Mouse (Mus musculus): Measurements from ENCODE around the gene Rpl39. TPM values are rescaled to one million over a fixed set of nuclear protein-coding genes. Genes with fewer than 3 reads are reported as not detected.
A peak's percentile ranks its signal among the peaks of the same experiment; 100 is the strongest.
"Not testable (repeated sequence)": the region's sequence is repeated elsewhere in the genome, so short reads cannot be mapped to it uniquely, and the experiment has no call there.

Gene Rpl39
- polyA plus RNA-seq, 1 experiment from 2014 or later, result 409 TPM

DNA sequence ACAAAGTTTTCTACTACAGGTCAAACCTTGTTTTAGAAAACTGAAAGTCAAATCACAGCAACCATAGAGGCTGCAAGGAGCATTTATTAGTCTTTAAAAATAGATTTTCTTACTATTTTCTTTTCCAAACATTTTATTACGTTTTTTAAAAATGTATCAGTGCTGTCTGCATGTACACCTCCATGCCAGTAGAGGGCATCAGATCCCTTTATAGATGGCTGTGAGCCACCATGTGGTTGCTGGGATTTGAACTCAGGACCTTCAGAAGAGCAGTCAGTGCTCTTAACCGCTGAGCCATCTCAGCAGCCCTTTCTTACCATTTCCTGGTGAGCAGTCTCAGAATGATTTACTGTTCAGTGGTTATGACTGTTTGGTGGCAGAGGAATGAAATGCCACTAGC lies 18.6 kb upstream of the Rpl39 start:
- Histone ChIP-seq H3K36me3 (ENCODE audit: insufficient read depth, low read length) (peaks cover 6% of the 10 kb centered on the region; the same call in 1 of the 2 replicates), H3K4me3 (ENCODE audit: low read length) (no peak overlapping the region), H3K4me1 (ENCODE audit: insufficient read depth, low read length) (0 out of 2 replicates have a peak, but pooled peaks cover 2% of the 10 kb centered on the region), H3K27ac (ENCODE audit: low read length) (no peak overlapping the region), H3K4me2 (replicated peaks; ENCODE audit: low read depth, low read length) (no peak overlapping the region), H3K9ac (replicated peaks; ENCODE audit: low read length) (no peak overlapping the region), H3K9me3 (ENCODE audit: low read length) (no peaks in the 10 kb centered on the region), H3K27me3 (ENCODE audit: insufficient read depth, low read length) (no peaks in the 10 kb centered on the region)
- no peak for ATAC-seq (ENCODE audit: low FRiP score, low TSS enrichment)
- 79% methylated on average over 2 of the region's 2 CpGs for WGBS

DNA sequence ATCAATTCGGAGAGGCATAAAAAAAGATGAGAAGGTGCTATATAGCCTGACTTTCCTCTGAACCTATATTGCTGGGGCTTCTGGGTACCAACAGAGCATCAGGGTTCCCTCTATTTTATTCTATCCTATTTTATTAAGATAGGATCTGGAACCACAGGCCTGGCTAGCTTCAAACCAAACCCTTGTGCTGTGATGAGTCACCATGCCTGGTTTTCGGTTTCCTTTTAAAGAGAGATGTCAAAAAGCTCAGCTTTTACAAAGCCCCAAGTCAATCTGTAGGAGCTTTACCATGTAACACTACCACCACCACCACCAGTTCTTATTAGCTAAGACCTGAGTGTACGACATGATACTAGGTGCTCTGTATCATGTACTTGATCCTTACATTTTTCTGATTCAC lies 13.5 kb upstream of the Rpl39 start:
- Histone ChIP-seq H3K36me3 (ENCODE audit: insufficient read depth, low read length) (peaks cover 16% of the 10 kb centered on the region; the same call in 1 of the 2 replicates), H3K27ac (ENCODE audit: low read length) (no peak overlapping the region), H3K4me3 (ENCODE audit: low read length) (no peak overlapping the region), H3K4me1 (ENCODE audit: insufficient read depth, low read length) (no peaks in the 10 kb centered on the region), H3K9ac (replicated peaks; ENCODE audit: low read length) (no peak overlapping the region), H3K27me3 (ENCODE audit: insufficient read depth, low read length) (no peaks in the 10 kb centered on the region), H3K9me3 (ENCODE audit: low read length) (no peaks in the 10 kb centered on the region), H3K4me2 (replicated peaks; ENCODE audit: low read depth, low read length) (no peak overlapping the region)
- ATAC-seq (ENCODE audit: low FRiP score, low TSS enrichment), result no peak
- 94% methylated on average over 3 of the region's 3 CpGs for WGBS

DNA sequence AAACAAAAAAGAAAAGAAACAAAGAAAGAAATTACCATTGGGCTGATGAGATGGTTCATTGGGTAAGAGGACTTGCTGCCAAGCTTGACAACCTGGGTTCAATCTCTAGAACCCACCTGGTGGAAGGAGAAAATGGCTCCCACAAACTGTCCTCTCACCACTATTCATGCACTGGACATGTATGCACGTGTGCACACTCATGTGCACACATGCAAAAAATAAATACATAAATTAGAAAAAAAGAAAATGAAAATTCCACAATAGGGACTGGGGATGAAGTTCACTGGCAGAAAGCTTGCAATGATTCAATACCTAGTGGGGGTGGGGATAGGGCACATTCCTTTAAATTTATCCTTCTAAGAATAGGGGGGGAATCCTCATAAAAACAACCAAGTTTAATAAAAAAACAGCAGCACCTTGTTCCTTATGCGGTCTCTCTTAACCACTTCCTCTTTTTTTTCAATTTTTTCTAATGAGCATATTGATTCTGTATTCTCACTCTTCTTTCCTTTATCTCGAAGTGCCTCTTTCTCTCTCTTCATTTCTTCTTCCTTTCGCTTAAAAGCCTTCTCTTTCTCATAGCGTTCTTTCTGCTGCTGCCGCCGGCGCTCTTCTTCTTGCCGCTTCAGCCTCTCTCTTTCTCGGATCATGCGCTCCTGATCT lies 10.0 kb upstream of the Rpl39 start:
- H3K4me2 ChIP-seq (replicated peaks; ENCODE audit: low read depth, low read length), result no peak overlapping the region
- 90% methylated on average over 11 of the region's 11 CpGs for WGBS
- no peak overlapping the region for H3K4me3 ChIP-seq (ENCODE audit: low read length)
- no peaks in the 10 kb centered on the region for H3K27me3 ChIP-seq (ENCODE audit: insufficient read depth, low read length)
- H3K9me3 ChIP-seq (ENCODE audit: low read length), result no peaks in the 10 kb centered on the region
- peaks cover 22% of the 10 kb centered on the region; the same call in 1 of the 2 replicates for H3K36me3 ChIP-seq (ENCODE audit: insufficient read depth, low read length)
- H3K9ac ChIP-seq (replicated peaks; ENCODE audit: low read length), result no peak overlapping the region
- no peaks in the 10 kb centered on the region for H3K4me1 ChIP-seq (ENCODE audit: insufficient read depth, low read length)
- no peak for ATAC-seq (ENCODE audit: low FRiP score, low TSS enrichment)
- no peak overlapping the region for H3K27ac ChIP-seq (ENCODE audit: low read length)

DNA sequence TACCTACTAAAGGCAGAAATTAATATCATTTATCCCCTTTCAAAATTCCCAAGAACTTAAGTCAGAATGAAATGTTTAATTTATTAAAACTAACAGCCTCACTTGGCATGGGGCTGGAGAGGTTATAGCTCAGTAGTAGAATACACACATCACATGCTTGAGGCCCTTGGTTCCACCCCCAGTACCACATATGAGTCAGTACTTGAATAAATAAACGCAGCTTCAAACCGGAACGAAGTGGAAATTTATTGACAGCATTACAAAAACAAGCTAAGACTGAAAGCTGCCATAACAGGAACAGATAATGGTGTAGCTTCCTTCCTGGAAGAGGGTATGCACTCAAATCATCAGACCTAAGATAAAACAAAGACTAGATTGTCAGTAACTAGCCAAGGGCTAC lies 6.3 kb upstream of the Rpl39 start:
- H3K4me1 ChIP-seq (ENCODE audit: insufficient read depth, low read length), result no peaks in the 10 kb centered on the region
- no peak for ATAC-seq (ENCODE audit: low FRiP score, low TSS enrichment)

DNA sequence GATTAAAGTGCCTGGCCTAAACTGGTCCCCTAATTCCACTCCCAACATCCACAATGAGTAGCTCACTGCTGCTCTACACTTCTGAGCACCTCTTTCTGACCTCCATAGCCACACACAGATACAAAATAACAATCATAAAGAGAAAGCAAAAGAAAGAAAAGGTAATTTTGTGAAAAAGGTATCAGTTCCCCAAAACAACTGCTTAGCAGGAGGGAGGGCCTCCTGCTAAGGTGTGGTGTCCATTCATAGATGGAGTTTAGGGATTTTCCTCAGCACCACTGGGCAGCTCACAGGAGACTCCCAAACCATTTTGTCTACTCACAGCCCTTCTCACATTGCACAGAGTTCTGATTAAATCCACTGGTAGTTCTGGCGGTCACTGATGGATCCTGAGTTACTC lies 3.6 kb upstream of the Rpl39 start:
- Histone ChIP-seq H3K36me3 (ENCODE audit: insufficient read depth, low read length) (0 out of 2 replicates have a peak, but pooled peaks cover 6% of the 10 kb centered on the region), H3K27me3 (ENCODE audit: insufficient read depth, low read length) (no peaks in the 10 kb centered on the region), H3K4me1 (ENCODE audit: insufficient read depth, low read length) (no peaks in the 10 kb centered on the region), H3K9me3 (ENCODE audit: low read length) (no peaks in the 10 kb centered on the region), H3K4me3 (ENCODE audit: low read length) (no peak overlapping the region), H3K4me2 (replicated peaks; ENCODE audit: low read depth, low read length) (no peak overlapping the region), H3K9ac (replicated peaks; ENCODE audit: low read length) (no peak overlapping the region), H3K27ac (ENCODE audit: low read length) (no peak overlapping the region)
- no peak for ATAC-seq (ENCODE audit: low FRiP score, low TSS enrichment)
- WGBS, result 81% methylated on average over 1 of the region's 1 CpGs

More for the DNA sequence above, 6.3 kb upstream of the Rpl39 start:
- WGBS, result 84% methylated on average over 3 of the region's 3 CpGs
- H3K36me3 ChIP-seq (ENCODE audit: insufficient read depth, low read length), result 0 out of 2 replicates have a peak, but pooled peaks cover 12% of the 10 kb centered on the region
- no peak overlapping the region for H3K9ac ChIP-seq (replicated peaks; ENCODE audit: low read length)
- no peak overlapping the region for H3K4me2 ChIP-seq (replicated peaks; ENCODE audit: low read depth, low read length)
- H3K9me3 ChIP-seq (ENCODE audit: low read length), result no peaks in the 10 kb centered on the region
- H3K4me3 ChIP-seq (ENCODE audit: low read length), result no peak overlapping the region
- no peak overlapping the region for H3K27ac ChIP-seq (ENCODE audit: low read length)
- no peaks in the 10 kb centered on the region for H3K27me3 ChIP-seq (ENCODE audit: insufficient read depth, low read length)

DNA sequence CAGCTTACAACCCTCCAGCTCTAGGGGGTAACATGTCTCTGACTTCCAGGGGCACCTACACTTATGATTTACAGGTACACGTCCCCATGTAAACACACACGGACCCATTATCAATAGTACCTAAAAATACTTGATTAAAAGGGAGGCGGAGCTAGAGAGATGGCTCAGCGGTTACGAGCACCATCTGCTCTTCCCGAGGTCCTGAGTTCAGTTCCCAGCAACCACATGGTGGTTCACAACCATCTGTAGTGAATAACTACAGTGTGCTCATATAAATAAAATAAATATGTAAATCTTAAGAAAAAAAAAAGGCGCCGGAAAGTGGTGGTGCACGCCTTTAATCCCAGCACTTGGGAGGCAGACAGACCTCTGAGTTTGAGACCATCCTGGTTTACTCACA lies 463 bp upstream of the Rpl39 start:
- Histone ChIP-seq H3K4me2 (replicated peaks; ENCODE audit: low read depth, low read length) (peak overlapping the region; percentile 47), H3K4me1 (ENCODE audit: insufficient read depth, low read length) (no peaks in the 10 kb centered on the region), H3K9me3 (ENCODE audit: low read length) (no peaks in the 10 kb centered on the region), H3K27me3 (ENCODE audit: insufficient read depth, low read length) (no peaks in the 10 kb centered on the region), H3K27ac (ENCODE audit: low read length) (peak overlapping the region; percentile 94), H3K36me3 (ENCODE audit: insufficient read depth, low read length) (peaks cover 11% of the 10 kb centered on the region; the same call in 1 of the 2 replicates), H3K4me3 (ENCODE audit: low read length) (peak overlapping the region; percentile 66), H3K9ac (replicated peaks; ENCODE audit: low read length) (peak overlapping the region; percentile 68)
- 25% methylated on average over 9 of the region's 9 CpGs for WGBS
- ATAC-seq (ENCODE audit: low FRiP score, low TSS enrichment), result peak; percentile 46; the same call in 1 of the 2 replicates

DNA sequence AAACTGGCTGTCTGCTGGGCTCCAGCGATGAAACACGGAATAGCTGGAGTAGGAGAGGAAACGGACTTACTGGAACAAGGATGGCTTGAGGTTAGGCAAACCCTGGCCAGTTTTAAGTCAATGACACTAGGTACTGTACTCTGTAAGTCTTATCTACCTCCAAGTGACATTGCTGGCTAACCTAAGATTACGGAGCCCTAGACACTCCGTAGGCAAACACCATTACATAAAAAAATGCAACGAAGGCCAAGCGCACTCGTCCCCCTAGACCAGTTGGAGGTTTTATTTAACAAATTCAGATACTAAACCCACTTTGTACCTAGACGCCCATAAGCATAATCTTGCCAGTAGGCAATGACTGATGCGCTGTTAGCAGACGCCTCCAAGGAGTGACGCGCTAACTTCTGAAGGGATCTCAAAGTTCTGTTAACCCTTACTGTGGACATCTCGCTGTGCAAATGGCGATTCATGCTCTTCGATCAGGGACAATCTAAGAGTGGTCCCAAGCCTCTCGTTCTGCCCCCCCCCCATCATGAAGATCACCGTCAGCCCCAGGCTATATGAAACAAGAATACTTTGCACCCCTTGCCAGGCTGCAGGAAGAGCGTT lies 780 bp downstream of the Rpl39 start:
- ATAC-seq (ENCODE audit: low FRiP score, low TSS enrichment), result peak; percentile 8; the same call in 1 of the 2 replicates
- peak overlapping the region; percentile 94 for H3K27ac ChIP-seq (ENCODE audit: low read length)
- H3K4me1 ChIP-seq (ENCODE audit: insufficient read depth, low read length), result no peaks in the 10 kb centered on the region
- WGBS, result 28% methylated on average over 19 of the region's 19 CpGs
- peaks cover 11% of the 10 kb centered on the region; the same call in 1 of the 2 replicates for H3K36me3 ChIP-seq (ENCODE audit: insufficient read depth, low read length)
- H3K4me3 ChIP-seq (ENCODE audit: low read length), result peak overlapping the region; percentile 66
- peak overlapping the region; percentile 83 for H3K9ac ChIP-seq (replicated peaks; ENCODE audit: low read length)
- H3K4me2 ChIP-seq (replicated peaks; ENCODE audit: low read depth, low read length), result peak overlapping the region; percentile 68
- H3K27me3 ChIP-seq (ENCODE audit: insufficient read depth, low read length), result no peaks in the 10 kb centered on the region
- H3K9me3 ChIP-seq (ENCODE audit: low read length), result no peaks in the 10 kb centered on the region

DNA sequence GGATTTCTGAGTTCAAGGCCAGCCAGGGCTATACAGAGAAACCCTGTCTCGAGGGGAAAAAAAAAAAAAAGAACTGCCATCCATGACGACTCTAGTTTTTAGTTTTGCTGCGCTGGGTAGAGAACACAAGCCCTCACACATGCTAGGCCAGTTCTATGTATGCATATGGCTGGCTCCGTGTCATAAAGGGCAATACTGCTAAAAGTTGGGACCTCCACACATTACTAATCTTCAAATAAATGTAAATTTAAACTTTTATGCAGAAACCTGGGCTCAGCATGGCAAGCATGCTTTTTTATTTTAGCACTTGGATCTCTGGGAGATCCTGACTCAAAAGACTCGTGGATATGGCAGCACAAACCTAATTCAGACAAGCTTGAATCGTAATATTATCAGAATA lies 4.0 kb downstream of the Rpl39 start:
- no peak for ATAC-seq (ENCODE audit: low FRiP score, low TSS enrichment)
- Histone ChIP-seq H3K9ac (replicated peaks; ENCODE audit: low read length) (no peak overlapping the region), H3K27ac (ENCODE audit: low read length) (no peak overlapping the region), H3K4me2 (replicated peaks; ENCODE audit: low read depth, low read length) (no peak overlapping the region), H3K27me3 (ENCODE audit: insufficient read depth, low read length) (no peaks in the 10 kb centered on the region), H3K36me3 (ENCODE audit: insufficient read depth, low read length) (peaks cover 11% of the 10 kb centered on the region; the same call in 1 of the 2 replicates), H3K4me3 (ENCODE audit: low read length) (no peak overlapping the region), H3K9me3 (ENCODE audit: low read length) (no peaks in the 10 kb centered on the region), H3K4me1 (ENCODE audit: insufficient read depth, low read length) (no peaks in the 10 kb centered on the region)
- 64% methylated on average over 6 of the region's 6 CpGs for WGBS

DNA sequence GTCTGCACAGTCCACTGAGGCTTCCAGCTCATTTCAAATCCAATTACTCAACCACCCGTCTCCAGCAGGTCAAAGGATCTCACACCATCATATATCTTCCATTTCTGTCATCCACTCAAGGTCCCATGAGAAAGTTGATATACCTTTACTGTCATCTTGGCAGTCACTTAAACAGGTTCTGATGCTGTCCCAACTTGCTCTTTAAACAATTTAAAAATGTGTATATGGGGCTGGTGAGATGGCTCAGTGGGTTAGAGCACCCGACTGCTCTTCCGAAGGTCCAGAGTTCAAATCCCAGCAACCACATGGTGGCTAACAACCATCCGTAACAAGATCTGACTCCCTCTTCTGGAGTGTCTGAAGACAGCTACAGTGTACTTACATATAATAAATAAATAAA lies 4.9 kb downstream of the Rpl39 start:
- not testable (repeated sequence) for H3K9me3 ChIP-seq (ENCODE audit: low read length); H3K4me3 ChIP-seq (ENCODE audit: low read length); H3K4me2 ChIP-seq (replicated peaks; ENCODE audit: low read depth, low read length); H3K4me1 ChIP-seq (ENCODE audit: insufficient read depth, low read length); H3K9ac ChIP-seq (replicated peaks; ENCODE audit: low read length); H3K27ac ChIP-seq (ENCODE audit: low read length); ATAC-seq (ENCODE audit: low FRiP score, low TSS enrichment); H3K27me3 ChIP-seq (ENCODE audit: insufficient read depth, low read length)
- 68% methylated on average over 3 of the region's 4 CpGs for WGBS
- peaks cover 11% of the 10 kb centered on the region; the same call in 1 of the 2 replicates for H3K36me3 ChIP-seq (ENCODE audit: insufficient read depth, low read length)

DNA sequence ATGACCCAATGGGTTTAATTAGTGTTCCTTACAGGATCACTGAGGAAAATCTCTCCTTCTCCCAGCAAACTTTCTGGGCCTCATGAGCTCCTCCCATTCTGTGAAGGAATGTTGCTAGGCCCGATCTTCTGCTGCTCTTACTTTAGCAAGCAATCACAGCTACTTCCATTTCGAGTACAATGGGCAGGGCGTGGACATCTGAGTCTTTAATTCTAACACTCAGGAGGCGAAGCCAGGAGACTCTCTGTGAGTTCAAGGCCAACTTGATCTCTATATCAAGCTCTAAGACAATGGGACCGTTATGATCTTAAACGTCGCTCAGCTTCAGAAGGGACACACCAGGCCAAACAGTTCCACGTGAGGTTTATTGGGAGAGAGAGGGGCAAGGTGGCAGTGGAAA lies 8.6 kb downstream of the Rpl39 start:
- Histone ChIP-seq H3K4me3 (ENCODE audit: low read length) (no peak overlapping the region), H3K9me3 (ENCODE audit: low read length) (no peaks in the 10 kb centered on the region), H3K36me3 (ENCODE audit: insufficient read depth, low read length) (peaks cover 2% of the 10 kb centered on the region; the same call in 1 of the 2 replicates), H3K4me1 (ENCODE audit: insufficient read depth, low read length) (no peaks in the 10 kb centered on the region), H3K9ac (replicated peaks; ENCODE audit: low read length) (no peak overlapping the region), H3K4me2 (replicated peaks; ENCODE audit: low read depth, low read length) (no peak overlapping the region), H3K27me3 (ENCODE audit: insufficient read depth, low read length) (no peaks in the 10 kb centered on the region), H3K27ac (ENCODE audit: low read length) (no peak overlapping the region)
- ATAC-seq (ENCODE audit: low FRiP score, low TSS enrichment), result no peak
- 80% methylated on average over 8 of the region's 8 CpGs for WGBS
